Mouse (Mus musculus) kidney, embryonic 14.5 days (tissue): ENCODE results near the gene Slc35c2. TPM values are rescaled to one million over a fixed set of nuclear protein-coding genes. Genes with fewer than 3 reads are reported as not detected.

ENCODE experiments used
- ATAC-seq: fragments of 200-750 bp; cut with Nextera tagmentation; 2 replicates; pipeline ENCODE4 v1.8.0; 2017; ENCODE audit warnings: moderate number of reproducible peaks, mild to moderate bottlenecking, moderate TSS enrichment, moderate library complexity; ENCODE audit not compliant: low FRiP score, low TSS enrichment
- H3K27ac ChIP-seq: fragments of 300-500 bp; sonication (generic); 2 replicates; pipeline ENCODE4 v1.5.1; 2014; ENCODE audit warnings: low read depth, mild to moderate bottlenecking, low read length, moderate library complexity, mixed read lengths
- H3K27me3 ChIP-seq: fragments of 300-500 bp; sonication (generic); 2 replicates; pipeline ENCODE4 v1.6.1; 2014; ENCODE audit warnings: mild to moderate bottlenecking, low read length; ENCODE audit not compliant: control insufficient read depth, insufficient read depth
- H3K36me3 ChIP-seq: fragments of 300-500 bp; sonication (generic); 2 replicates; pipeline ENCODE4 v1.6.1; 2014; ENCODE audit warnings: low read length, mixed read lengths; ENCODE audit not compliant: control insufficient read depth, insufficient read depth
- H3K4me1 ChIP-seq: fragments of 300-500 bp; sonication (generic); 2 replicates; pipeline ENCODE4 v1.6.1; 2014; ENCODE audit warnings: low read length, mixed read lengths; ENCODE audit not compliant: control insufficient read depth, insufficient read depth
- H3K4me2 ChIP-seq: fragments of 300-500 bp; sonication (generic); replicated peaks from 2 replicates; pipeline ENCODE4 v1.6.1; 2014; ENCODE audit warnings: low read depth, mild to moderate bottlenecking, low read length
- H3K4me3 ChIP-seq: fragments of 300-500 bp; sonication (generic); 2 replicates; pipeline ENCODE4 v1.5.1; 2014; ENCODE audit warnings: mild to moderate bottlenecking, low read length
- H3K9ac ChIP-seq: fragments of 300-500 bp; sonication (generic); 2 replicates; pipeline ENCODE4 v1.6.1; 2014; ENCODE audit warnings: low read depth, mild to moderate bottlenecking, low read length, moderate library complexity
- H3K9me3 ChIP-seq: fragments of 300-500 bp; sonication (generic); 2 replicates; pipeline ENCODE4 v1.6.1; 2016; ENCODE audit warnings: low read length; ENCODE audit not compliant: control insufficient read depth
- WGBS: fragments of 180-500 bp; shearing (Covaris S2); extraction: QIAGEN DNeasy Blood & Tissue Kit; methylation state at CpG from one replicate; pipeline ENCODE4 v1.1.7; 2014; 5-methylcytosine and 5-hydroxymethylcytosine counted together
- polyA plus RNA-seq: library from polyadenylated mRNA; unstranded; fragments of >200 nt; fragmentation: Nextera tagmentation; extraction: Ambion mirVana; gene quantifications from 2 replicates; pipeline ENCODE4 v1.2.1, GENCODE M21; 2014

The Slc35c2 gene
- polyA plus RNA-seq, 1 experiment from 2014 or later: 54.1 TPM

DNA sequence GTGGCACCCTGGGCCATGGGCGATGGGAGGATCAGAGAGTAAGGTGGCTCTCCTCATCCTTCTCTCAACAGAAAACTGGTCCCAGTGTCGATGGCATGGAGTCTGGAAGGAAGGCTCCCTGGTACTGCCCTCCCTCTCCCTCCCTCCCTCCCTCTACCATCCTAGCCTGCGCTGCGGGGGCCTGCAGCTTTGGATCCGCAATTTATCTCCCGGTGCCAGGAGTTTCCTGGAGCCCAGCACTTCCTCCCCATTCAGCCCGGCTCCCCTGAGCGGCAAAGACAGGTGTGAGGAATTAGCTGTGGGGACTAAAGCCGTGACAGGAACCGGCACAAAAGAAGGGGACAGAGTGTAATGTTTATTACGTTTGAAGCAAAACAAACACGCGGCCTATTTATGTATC is 45.1 kb downstream of the Slc35c2 start:
- Histone ChIP-seq H3K4me3 (no peak overlapping the region), H3K27ac (no peak overlapping the region), H3K27me3 (peaks cover 86% of the 10 kb centered on the region), H3K9ac (no peak overlapping the region), H3K4me1 (no peaks in the 10 kb centered on the region), H3K9me3 (no peaks in the 10 kb centered on the region), H3K36me3 (no peaks in the 10 kb centered on the region), H3K4me2 (no peak overlapping the region)
- no peak for ATAC-seq
- WGBS: under 1% methylated on average over 13 of the region's 13 CpGs

GRCm38 (mm10) chr2:165241786-165242185 is 45.9 kb downstream of the Slc35c2 start:
- no peak for ATAC-seq
- 62% methylated on average over 7 of the region's 7 CpGs for WGBS
- Histone ChIP-seq H3K4me2 (no peak overlapping the region), H3K9ac (no peak overlapping the region), H3K27ac (no peak overlapping the region), H3K4me3 (no peak overlapping the region), H3K4me1 (no peaks in the 10 kb centered on the region), H3K36me3 (no peaks in the 10 kb centered on the region), H3K9me3 (no peaks in the 10 kb centered on the region), H3K27me3 (peaks cover 80% of the 10 kb centered on the region)

GRCm38 (mm10) chr2:165240371-165240770 is 47.3 kb downstream of the Slc35c2 start:
- no peak for ATAC-seq
- H3K27me3 ChIP-seq: peaks cover 78% of the 10 kb centered on the region
- H3K9ac ChIP-seq: no peak overlapping the region
- H3K36me3 ChIP-seq: no peaks in the 10 kb centered on the region
- no peaks in the 10 kb centered on the region for H3K9me3 ChIP-seq
- no peak overlapping the region for H3K27ac ChIP-seq
- WGBS: 25% methylated on average over 8 of the region's 8 CpGs
- no peak overlapping the region for H3K4me3 ChIP-seq
- peaks cover 4% of the 10 kb centered on the region; the same call in 1 of the 2 replicates for H3K4me1 ChIP-seq
- H3K4me2 ChIP-seq: no peak overlapping the region

GRCm38 (mm10) chr2:165239533-165240144 is 48.0 kb downstream of the Slc35c2 start:
- H3K4me2 ChIP-seq: no peak overlapping the region

DNA sequence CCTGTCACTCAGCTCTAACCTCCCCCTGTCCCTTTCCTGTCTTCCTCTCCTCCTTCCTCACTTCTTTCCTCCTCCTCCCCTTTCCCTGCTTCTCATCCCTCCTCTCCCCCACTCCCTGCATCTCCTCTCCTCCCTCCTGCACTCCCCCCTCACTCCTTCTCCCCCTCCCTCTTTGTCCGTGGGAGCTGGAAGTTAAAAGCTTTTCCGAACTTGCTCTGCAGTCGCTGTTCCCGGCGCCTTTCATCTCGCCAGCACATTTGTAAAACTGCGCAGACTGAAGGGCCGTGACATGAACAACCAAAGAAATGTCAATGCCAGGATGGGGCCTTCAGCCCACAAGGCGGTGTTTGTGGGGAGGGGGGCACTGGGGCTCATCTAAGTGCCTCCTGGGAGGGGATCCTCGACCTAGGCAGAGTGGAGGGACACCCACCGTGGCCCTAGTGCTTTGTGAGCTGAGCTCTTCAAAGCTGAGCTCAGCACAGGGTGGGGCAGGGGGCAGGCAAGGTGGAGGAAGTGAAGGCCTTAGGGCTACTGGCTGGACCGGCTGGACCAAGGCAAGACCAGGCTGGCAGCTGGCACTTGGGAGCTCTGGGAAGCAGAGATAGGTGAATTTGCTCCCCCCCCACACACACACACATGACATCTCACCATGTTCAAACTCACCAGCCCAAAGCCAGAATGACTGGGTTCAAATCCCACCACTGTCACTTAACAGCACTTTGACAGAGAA is 49.1 kb downstream of the Slc35c2 start:
- H3K9ac ChIP-seq: no peak overlapping the region
- H3K4me3 ChIP-seq: no peak overlapping the region
- ATAC-seq: no peak
- peaks cover 85% of the 10 kb centered on the region for H3K27me3 ChIP-seq
- no peaks in the 10 kb centered on the region for H3K36me3 ChIP-seq
- no peaks in the 10 kb centered on the region for H3K9me3 ChIP-seq
- 3% methylated on average over 12 of the region's 12 CpGs for WGBS
- H3K27ac ChIP-seq: no peak overlapping the region
- peaks cover 21% of the 10 kb centered on the region; the same call in 1 of the 2 replicates for H3K4me1 ChIP-seq
- H3K4me2 ChIP-seq: no peak overlapping the region

More at GRCm38 (mm10) chr2:165239533-165240144, 48.0 kb downstream of the Slc35c2 start:
- Histone ChIP-seq H3K36me3 (no peaks in the 10 kb centered on the region), H3K9me3 (no peaks in the 10 kb centered on the region), H3K9ac (no peak overlapping the region), H3K27me3 (peaks cover 82% of the 10 kb centered on the region), H3K27ac (no peak overlapping the region), H3K4me1 (peaks cover 11% of the 10 kb centered on the region; the same call in 1 of the 2 replicates), H3K4me3 (no peak overlapping the region)
- 13% methylated on average over 15 of the region's 15 CpGs for WGBS
- no peak for ATAC-seq

DNA sequence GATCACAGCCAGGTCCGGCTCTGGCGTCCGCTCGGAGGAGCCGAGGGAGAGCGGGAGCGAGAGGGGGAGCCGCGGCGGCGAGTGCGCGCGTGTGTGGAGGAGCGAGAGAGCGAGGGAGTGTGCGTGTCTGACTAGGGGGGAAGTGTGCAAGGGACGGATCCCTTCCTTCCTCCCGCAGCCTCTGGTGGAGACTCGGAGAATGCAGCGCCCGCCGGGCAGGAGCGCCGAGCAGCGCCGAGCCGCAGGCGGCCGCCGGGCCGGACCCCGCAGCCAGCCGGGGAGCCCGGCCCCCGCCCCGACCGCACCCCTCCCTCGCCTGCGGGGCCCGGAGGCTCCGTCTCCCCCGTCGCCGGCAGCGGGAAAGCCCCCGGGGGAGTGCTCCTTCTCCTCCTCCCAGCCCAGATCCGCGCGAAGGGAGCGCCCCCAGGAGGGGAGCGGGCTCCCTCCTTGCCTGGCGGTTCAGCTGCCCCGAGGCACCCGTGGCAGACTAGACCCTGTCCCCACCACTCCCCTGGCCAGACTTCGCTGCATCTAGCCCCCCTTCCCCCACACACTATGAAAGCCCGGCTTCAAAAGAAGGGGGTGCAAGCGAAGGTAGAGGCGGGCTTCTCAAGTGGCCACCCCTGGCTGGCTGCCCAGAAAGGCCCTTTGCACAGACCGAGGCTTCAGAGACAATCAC is 52.9 kb downstream of the Slc35c2 start, which contains the start of gene Cdh22:
Gene Cdh22, minus strand, starts transcription at position 241 of the 679 bp plus-strand sequence.
- under 1% methylated on average over 37 of the region's 60 CpGs for WGBS
- peak; percentile 73 for ATAC-seq
- Histone ChIP-seq H3K9me3 (no peaks in the 10 kb centered on the region), H3K4me3 (peak within 1 kb of the TSS; percentile 56), H3K9ac (peak within 1 kb of the TSS; percentile 53), H3K4me2 (peak within 1 kb of the TSS; percentile 97), H3K27me3 (peaks cover 84% of the 10 kb centered on the region), H3K27ac (no peak within 1 kb of the TSS), H3K36me3 (no peaks in the 10 kb centered on the region), H3K4me1 (peaks cover 24% of the 10 kb centered on the region; the same call in 1 of the 2 replicates)

GRCm38 (mm10) chr2:165234291-165234612 is 53.4 kb downstream of the Slc35c2 start:
- Histone ChIP-seq H3K4me3 (peak overlapping the region; percentile 56), H3K27me3 (peaks cover 84% of the 10 kb centered on the region), H3K9ac (peak overlapping the region; percentile 53), H3K27ac (no peak overlapping the region), H3K36me3 (no peaks in the 10 kb centered on the region), H3K9me3 (no peaks in the 10 kb centered on the region), H3K4me1 (peaks cover 24% of the 10 kb centered on the region; the same call in 1 of the 2 replicates), H3K4me2 (peak overlapping the region; percentile 97)
- ATAC-seq: no peak; the same call in 1 of the 2 replicates
- WGBS: under 1% methylated on average over 38 of the region's 41 CpGs

- Histone ChIP-seq H3K4me2 (peak overlapping the region; percentile 97), H3K9ac (peak overlapping the region; percentile 53; the same call in 1 of the 2 replicates), H3K4me3 (peak overlapping the region; percentile 56), H3K9me3 (no peaks in the 10 kb centered on the region), H3K36me3 (no peaks in the 10 kb centered on the region), H3K4me1 (peaks cover 24% of the 10 kb centered on the region; the same call in 1 of the 2 replicates), H3K27ac (no peak overlapping the region), H3K27me3 (peaks cover 83% of the 10 kb centered on the region)
- ATAC-seq: 0 out of 2 replicates have a peak, but pooled peaks have one; percentile 22
- WGBS: 2% methylated on average over 79 of the region's 82 CpGs
Observed at GRCm38 (mm10) chr2:165233491-165234290, 54.0 kb downstream of the Slc35c2 start.
